Mouse (Mus musculus) induced T-regulatory cell, adult 2 months (primary cell): ENCODE data around the gene Ccdc88c.
A peak's percentile ranks its signal among the peaks of the same experiment; 100 is the strongest.

Experiments used
- DNase-seq: peaks from one replicate; pipeline ENCODE4 v3.0.0-alpha.2; 2012; ENCODE audit warnings: low read depth

Gene Ccdc88c

GRCm38 (mm10) chr12:100996378-100996898 lies 32.4 kb downstream of the Ccdc88c start:
- peak; percentile 66 for DNase-seq

GRCm38 (mm10) chr12:100995607-100996377 lies 33.1 kb downstream of the Ccdc88c start:
- DNase-seq: peak; percentile 61

- peak; percentile 92 for DNase-seq
Measured at GRCm38 (mm10) chr12:100994140-100995015, 34.5 kb downstream of the Ccdc88c start.

- DNase-seq: peak; percentile 57
Measured at GRCm38 (mm10) chr12:100993146-100993545, 35.7 kb downstream of the Ccdc88c start.

- DNase-seq: peak; percentile 83
Measured at GRCm38 (mm10) chr12:100992505-100992904, 36.4 kb downstream of the Ccdc88c start.

- DNase-seq: no peak
Measured at GRCm38 (mm10) chr12:100991119-100991518, 37.7 kb downstream of the Ccdc88c start.

- no peak for DNase-seq
Measured at GRCm38 (mm10) chr12:100990291-100990690, 38.6 kb downstream of the Ccdc88c start.

- DNase-seq: peak; percentile 57
Measured at GRCm38 (mm10) chr12:100989780-100990288, 39.0 kb downstream of the Ccdc88c start.

GRCm38 (mm10) chr12:100988324-100989130 lies 40.3 kb downstream of the Ccdc88c start:
- DNase-seq: peak; percentile 85

GRCm38 (mm10) chr12:100986423-100986822 lies 42.4 kb downstream of the Ccdc88c start:
- no peak for DNase-seq

- no peak for DNase-seq
Measured at GRCm38 (mm10) chr12:100985793-100986157, 43.1 kb downstream of the Ccdc88c start.

- peak; percentile 54 for DNase-seq
Measured at GRCm38 (mm10) chr12:100985050-100985792, 43.6 kb downstream of the Ccdc88c start.

GRCm38 (mm10) chr12:100983565-100983964 lies 45.3 kb downstream of the Ccdc88c start:
- no peak for DNase-seq

GRCm38 (mm10) chr12:100982217-100982616 lies 46.6 kb downstream of the Ccdc88c start:
- no peak for DNase-seq

GRCm38 (mm10) chr12:100980551-100981008 lies 48.3 kb downstream of the Ccdc88c start:
- no peak for DNase-seq

GRCm38 (mm10) chr12:100979616-100980015 lies 49.2 kb downstream of the Ccdc88c start:
- no peak for DNase-seq

GRCm38 (mm10) chr12:100977958-100978725 lies 50.7 kb downstream of the Ccdc88c start:
- DNase-seq: peak; percentile 59

- no peak for DNase-seq
Measured at GRCm38 (mm10) chr12:100977551-100977950, 51.3 kb downstream of the Ccdc88c start.

- DNase-seq: no peak
Measured at GRCm38 (mm10) chr12:100969808-100970207, 59.0 kb downstream of the Ccdc88c start.

- no peak for DNase-seq
Measured at GRCm38 (mm10) chr12:100967383-100967782, 61.5 kb downstream of the Ccdc88c start.
